Mouse (Mus musculus): ENCODE results near the gene Col9a3. TPM values are rescaled to one million over a fixed set of nuclear protein-coding genes. Genes with fewer than 3 reads are reported as not detected.
A peak's percentile ranks its signal among the peaks of the same experiment; 100 is the strongest.

Gene Col9a3
- polyA plus RNA-seq, 1 experiment from 2014 or later = 12.2 TPM

DNA sequence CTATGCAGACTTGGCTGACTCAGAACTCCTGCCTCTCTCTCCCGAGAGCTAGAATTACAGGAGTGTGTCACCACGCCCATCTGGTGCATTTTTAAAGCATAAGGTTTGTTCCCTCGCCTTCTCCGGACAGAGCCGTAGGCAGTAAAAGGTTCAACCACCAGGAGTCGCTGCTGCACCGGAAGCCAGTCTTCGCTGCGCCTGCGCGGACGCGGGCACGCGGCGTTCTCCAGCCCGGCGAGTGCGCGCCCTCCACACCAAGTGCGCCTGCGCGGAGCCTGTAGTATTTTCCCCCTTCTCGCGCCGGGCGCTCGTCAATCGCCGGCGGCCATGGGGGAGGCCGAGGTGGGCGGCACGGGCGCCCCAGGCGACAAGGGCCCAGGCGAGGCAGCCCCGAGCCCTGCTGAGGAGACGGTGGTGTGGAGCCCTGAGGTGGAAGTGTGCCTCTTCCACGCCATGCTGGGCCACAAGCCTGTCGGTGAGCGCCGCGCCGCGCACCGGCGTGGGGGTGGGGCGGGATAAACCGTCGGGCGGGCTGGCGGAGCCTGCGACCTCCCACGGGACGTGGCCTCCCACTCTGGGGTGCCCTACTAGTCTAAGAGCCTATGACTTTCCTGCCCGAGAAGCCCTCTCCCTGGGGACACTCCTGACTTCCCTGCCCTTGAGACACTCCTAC is 15.0 kb upstream of the Col9a3 start:
- peak overlapping the region; percentile 99 for H3K27ac ChIP-seq (replicated peaks)

DNA sequence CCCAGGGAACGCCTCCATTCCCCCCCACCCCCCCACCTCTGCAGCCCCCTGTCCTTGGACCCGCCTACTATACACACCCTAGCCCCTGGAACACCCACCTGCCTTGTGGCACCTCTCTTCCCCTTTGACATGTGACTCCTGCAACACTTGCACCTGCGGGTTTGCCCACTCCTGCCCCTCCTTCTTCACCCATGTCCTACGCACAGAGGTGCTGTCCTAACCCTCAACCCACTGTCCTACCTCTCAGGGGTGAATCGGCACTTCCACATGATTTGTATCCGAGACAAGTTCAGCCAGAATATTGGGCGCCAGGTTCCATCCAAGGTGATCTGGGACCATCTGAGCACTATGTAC is 14.5 kb upstream of the Col9a3 start:
- Histone ChIP-seq H3K27ac (replicated peaks) (peak overlapping the region; percentile 99), H3K36me3 (replicated peaks) (peaks cover 36% of the 10 kb centered on the region), H3K4me3 (peak overlapping the region; percentile 95), H3K9me3 (no peaks in the 10 kb centered on the region), H3K27me3 (replicated peaks; ENCODE audit: low read depth, poor library complexity, severe bottlenecking) (0 out of 2 replicates have a peak, but pooled peaks cover 3% of the 10 kb centered on the region), H3K4me1 (peaks cover 24% of the 10 kb centered on the region)
- no peak for DNase-seq (ENCODE audit: low spot score)
- WGBS = 32% methylated on average over 7 of the region's 7 CpGs

More for the DNA sequence above, 15.0 kb upstream of the Col9a3 start:
- Histone ChIP-seq H3K4me3 (peak overlapping the region; percentile 95), H3K36me3 (replicated peaks) (peaks cover 36% of the 10 kb centered on the region), H3K9me3 (no peaks in the 10 kb centered on the region), H3K4me1 (peaks cover 24% of the 10 kb centered on the region), H3K27me3 (replicated peaks; ENCODE audit: low read depth, poor library complexity, severe bottlenecking) (0 out of 2 replicates have a peak, but pooled peaks cover 3% of the 10 kb centered on the region)
- peak; percentile 97 for DNase-seq (ENCODE audit: low spot score)
- WGBS = under 1% methylated on average over 57 of the region's 57 CpGs

DNA sequence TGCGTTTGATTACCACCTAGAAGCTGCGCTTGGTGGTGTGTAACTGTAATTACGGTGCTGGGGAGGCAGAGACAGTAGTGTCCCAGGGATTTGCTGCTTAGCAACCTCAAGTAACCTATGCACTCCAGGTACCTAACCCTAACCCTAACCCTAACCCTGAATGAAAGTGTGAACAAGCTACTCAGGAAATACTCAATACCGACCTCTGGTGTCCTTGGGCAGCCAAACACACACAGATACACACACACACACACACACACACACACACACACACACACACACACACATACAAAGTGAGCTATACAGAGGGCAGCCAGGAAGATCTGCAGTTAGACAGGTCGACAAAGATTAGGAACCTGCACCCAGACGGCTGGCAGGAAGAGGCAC is 8.9 kb upstream of the Col9a3 start:
- no peak for DNase-seq (ENCODE audit: low spot score)
- H3K27ac ChIP-seq (replicated peaks) = peak overlapping the region; percentile 92
- H3K9me3 ChIP-seq = no peaks in the 10 kb centered on the region
- H3K4me3 ChIP-seq = peak overlapping the region; percentile 83
- peaks cover 26% of the 10 kb centered on the region for H3K4me1 ChIP-seq
- H3K36me3 ChIP-seq (replicated peaks) = peaks cover 70% of the 10 kb centered on the region
- WGBS = 50% methylated on average over 6 of the region's 6 CpGs
- no peaks in the 10 kb centered on the region for H3K27me3 ChIP-seq (replicated peaks; ENCODE audit: low read depth, poor library complexity, severe bottlenecking)

DNA sequence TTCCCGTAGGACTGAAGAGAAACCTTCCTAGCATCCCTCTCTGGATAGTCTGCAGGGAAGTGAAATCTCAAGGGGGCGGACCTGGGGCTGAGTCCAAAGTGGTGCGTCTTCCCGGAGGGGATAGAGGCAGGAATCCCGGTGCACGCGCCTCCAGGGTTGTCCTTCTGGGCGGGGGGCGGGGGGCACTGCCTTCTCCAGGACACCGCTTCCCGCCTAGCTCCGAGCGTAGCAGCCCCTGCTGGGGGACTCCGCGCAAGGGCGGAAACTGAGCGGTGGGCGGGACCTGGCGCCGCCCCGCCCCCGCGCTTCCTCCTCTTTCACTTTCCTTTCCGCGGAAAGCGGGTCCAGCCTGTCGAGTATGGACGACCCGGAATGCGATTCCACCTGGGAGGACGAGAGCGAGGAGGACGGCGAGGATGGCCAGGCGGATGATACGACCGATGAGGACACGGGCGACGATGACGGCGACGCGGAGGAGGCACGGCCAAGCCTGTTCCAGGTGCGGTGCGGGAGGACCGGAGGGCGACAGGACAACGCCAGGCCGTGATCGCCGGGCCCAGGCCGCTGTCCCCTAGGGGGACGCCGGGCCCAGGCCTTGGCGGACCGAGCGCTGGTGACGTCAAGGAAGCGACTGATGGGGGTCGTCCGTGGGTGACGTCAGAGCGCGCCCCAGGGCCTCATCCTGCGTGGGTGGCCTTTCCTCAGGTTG is 8.3 kb upstream of the Col9a3 start, which contains the start of gene Ogfr:
Gene Ogfr, plus strand, starts transcription at position 123 of the 709 bp plus-strand sequence.
- DNase-seq (ENCODE audit: low spot score) = peak; percentile 94
- no peaks in the 10 kb centered on the region for H3K27me3 ChIP-seq (replicated peaks; ENCODE audit: low read depth, poor library complexity, severe bottlenecking)
- peaks cover 22% of the 10 kb centered on the region for H3K4me1 ChIP-seq
- under 1% methylated on average over 67 of the region's 67 CpGs for WGBS
- H3K4me3 ChIP-seq = peak within 1 kb of the TSS; percentile 83
- no peaks in the 10 kb centered on the region for H3K9me3 ChIP-seq
- peak within 1 kb of the TSS; percentile 92 for H3K27ac ChIP-seq (replicated peaks)
- H3K36me3 ChIP-seq (replicated peaks) = peaks cover 71% of the 10 kb centered on the region

DNA sequence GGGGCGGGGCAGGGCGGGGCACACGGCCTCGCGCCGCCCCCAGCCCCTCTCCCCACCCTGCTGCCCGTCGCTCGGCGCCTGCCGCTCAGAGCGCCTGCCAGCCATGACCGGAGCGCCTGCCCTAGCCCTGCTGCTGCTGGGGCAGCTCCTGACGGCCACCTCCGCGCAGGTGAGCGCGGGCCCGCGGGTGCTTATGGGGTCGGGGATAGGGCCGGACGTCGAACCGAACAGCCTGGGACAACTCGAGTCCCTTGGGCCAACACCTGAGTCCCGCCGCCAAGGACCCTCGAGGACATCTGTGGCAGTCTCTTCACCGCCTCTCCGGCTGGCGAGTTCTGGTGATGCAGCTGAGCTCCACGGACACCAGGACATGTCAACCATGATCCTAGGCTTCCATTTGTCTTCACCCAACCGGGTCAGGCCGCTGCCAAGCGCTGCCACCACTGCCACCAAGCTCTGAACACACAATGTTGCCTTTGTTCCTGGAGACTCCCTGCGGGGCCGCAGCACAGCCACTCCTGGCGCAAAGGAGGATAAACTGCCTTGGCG is 641 bp downstream of the Col9a3 start:
- Histone ChIP-seq H3K36me3 (replicated peaks) (peaks cover 35% of the 10 kb centered on the region), H3K27me3 (replicated peaks; ENCODE audit: low read depth, poor library complexity, severe bottlenecking) (peaks cover 53% of the 10 kb centered on the region), H3K27ac (replicated peaks) (peak overlapping the region; percentile 36), H3K9me3 (no peaks in the 10 kb centered on the region), H3K4me3 (peak overlapping the region; percentile 54), H3K4me1 (peaks cover 35% of the 10 kb centered on the region)
- peak; percentile 58 for DNase-seq (ENCODE audit: low spot score)
- WGBS = under 1% methylated on average over 38 of the region's 41 CpGs

DNA sequence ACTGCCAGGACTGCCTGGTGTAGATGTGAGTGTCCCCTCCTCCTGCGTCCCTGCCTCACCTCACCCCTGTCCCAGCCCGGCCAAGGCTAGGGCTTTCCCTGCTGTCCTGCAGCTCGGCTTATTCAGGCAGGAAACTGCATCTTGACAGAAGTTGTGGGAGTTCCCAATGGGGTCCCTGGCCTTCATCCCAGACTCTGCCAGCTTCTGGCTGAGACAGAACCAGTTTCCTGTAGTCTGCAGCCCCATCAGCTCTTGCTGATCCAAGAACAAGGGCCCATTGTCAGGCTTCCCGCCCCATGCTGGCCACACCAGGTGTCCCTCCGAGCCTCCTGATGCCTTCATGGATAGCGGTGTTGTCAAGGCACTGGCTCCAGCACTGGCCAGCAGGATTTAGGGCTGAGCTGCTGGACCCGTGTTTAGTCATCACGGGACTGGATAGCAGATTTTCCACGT is 3.0 kb downstream of the Col9a3 start:
- 10% methylated on average over 9 of the region's 9 CpGs for WGBS
- Histone ChIP-seq H3K27ac (replicated peaks) (peak overlapping the region; percentile 61; the same call in 1 of the 2 replicates), H3K4me1 (peaks cover 46% of the 10 kb centered on the region), H3K27me3 (replicated peaks; ENCODE audit: low read depth, poor library complexity, severe bottlenecking) (peaks cover 53% of the 10 kb centered on the region), H3K36me3 (replicated peaks) (peaks cover 11% of the 10 kb centered on the region), H3K4me3 (peak overlapping the region; percentile 13; the same call in 1 of the 2 replicates), H3K9me3 (no peaks in the 10 kb centered on the region)
- DNase-seq (ENCODE audit: low spot score) = peak; percentile 44

DNA sequence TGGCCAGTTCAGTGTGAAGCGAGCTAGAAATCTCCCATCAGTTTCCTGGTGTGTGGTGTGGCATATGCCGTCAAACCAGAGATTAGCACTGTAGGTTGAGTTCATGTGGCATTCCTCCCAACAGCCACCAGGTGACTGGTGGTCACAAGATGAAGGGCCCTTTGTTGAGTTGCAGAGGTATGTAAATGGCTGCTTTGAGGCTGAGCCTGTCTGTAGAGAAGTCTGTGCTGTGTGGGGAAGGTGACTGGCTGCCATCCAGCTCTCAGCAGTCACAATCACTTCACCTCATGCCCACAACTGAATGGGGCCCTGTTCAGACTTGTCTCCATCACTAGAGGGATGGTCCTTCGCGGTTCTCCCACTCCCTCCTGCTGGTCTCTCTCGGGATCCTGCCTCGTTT is 7.2 kb downstream of the Col9a3 start:
- H3K4me1 ChIP-seq = peaks cover 30% of the 10 kb centered on the region
- WGBS = 64% methylated on average over 6 of the region's 6 CpGs
- no peaks in the 10 kb centered on the region for H3K9me3 ChIP-seq
- H3K27ac ChIP-seq (replicated peaks) = no peak overlapping the region
- peaks cover 11% of the 10 kb centered on the region for H3K27me3 ChIP-seq (replicated peaks; ENCODE audit: low read depth, poor library complexity, severe bottlenecking)
- DNase-seq (ENCODE audit: low spot score) = no peak
- H3K4me3 ChIP-seq = no peak overlapping the region
- H3K36me3 ChIP-seq (replicated peaks) = no peaks in the 10 kb centered on the region

DNA sequence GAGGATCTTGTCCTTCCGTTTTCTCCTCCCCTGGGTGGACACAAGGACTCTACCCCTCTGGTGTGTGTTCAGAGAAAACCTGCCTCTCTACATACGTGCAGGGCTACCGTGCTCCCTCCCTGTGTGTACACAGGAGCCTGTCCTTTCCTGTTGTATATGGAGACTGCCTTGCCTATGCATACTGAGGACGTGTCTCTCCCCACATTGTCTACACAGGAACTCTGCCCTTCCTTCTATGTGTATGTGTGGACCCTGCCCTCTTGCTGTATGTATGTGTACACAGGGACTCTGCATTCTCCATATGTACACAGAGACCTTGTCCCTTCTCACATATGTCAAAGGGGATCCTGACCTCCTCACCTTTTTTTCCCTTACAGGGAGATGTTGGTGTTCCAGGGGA is 12.7 kb downstream of the Col9a3 start:
- Histone ChIP-seq H3K9me3 (no peaks in the 10 kb centered on the region), H3K36me3 (replicated peaks) (no peaks in the 10 kb centered on the region), H3K27ac (replicated peaks) (no peak overlapping the region), H3K4me3 (no peak overlapping the region), H3K4me1 (peaks cover 2% of the 10 kb centered on the region; the same call in 1 of the 2 replicates), H3K27me3 (replicated peaks; ENCODE audit: low read depth, poor library complexity, severe bottlenecking) (no peaks in the 10 kb centered on the region)
- 77% methylated on average over 4 of the region's 4 CpGs for WGBS
- no peak for DNase-seq (ENCODE audit: low spot score)

DNA sequence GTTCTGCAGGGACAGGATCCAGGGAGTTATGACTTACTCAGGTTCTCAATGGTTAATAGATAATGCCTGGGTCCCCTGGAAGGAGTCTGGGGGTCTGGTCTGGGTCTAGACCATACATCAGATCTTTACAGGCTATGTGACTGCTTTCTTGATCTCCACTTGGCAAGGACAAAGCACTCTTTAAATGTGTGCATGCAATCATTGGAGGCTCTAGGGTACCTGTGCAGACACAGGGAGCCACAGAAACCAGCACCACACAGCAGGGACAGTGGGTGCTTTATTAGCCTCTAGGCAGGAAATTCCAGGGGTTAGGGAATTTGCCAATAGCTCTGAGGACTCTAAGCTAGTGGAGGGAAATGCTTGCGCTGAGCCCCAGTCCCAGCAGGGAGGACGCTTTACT is 14.3 kb downstream of the Col9a3 start:
- 71% methylated on average over 2 of the region's 2 CpGs for WGBS
- Histone ChIP-seq H3K36me3 (replicated peaks) (no peaks in the 10 kb centered on the region), H3K4me1 (no peaks in the 10 kb centered on the region), H3K27me3 (replicated peaks; ENCODE audit: low read depth, poor library complexity, severe bottlenecking) (no peaks in the 10 kb centered on the region), H3K9me3 (no peaks in the 10 kb centered on the region), H3K27ac (replicated peaks) (no peak overlapping the region), H3K4me3 (no peak overlapping the region)
- no peak for DNase-seq (ENCODE audit: low spot score)

DNA sequence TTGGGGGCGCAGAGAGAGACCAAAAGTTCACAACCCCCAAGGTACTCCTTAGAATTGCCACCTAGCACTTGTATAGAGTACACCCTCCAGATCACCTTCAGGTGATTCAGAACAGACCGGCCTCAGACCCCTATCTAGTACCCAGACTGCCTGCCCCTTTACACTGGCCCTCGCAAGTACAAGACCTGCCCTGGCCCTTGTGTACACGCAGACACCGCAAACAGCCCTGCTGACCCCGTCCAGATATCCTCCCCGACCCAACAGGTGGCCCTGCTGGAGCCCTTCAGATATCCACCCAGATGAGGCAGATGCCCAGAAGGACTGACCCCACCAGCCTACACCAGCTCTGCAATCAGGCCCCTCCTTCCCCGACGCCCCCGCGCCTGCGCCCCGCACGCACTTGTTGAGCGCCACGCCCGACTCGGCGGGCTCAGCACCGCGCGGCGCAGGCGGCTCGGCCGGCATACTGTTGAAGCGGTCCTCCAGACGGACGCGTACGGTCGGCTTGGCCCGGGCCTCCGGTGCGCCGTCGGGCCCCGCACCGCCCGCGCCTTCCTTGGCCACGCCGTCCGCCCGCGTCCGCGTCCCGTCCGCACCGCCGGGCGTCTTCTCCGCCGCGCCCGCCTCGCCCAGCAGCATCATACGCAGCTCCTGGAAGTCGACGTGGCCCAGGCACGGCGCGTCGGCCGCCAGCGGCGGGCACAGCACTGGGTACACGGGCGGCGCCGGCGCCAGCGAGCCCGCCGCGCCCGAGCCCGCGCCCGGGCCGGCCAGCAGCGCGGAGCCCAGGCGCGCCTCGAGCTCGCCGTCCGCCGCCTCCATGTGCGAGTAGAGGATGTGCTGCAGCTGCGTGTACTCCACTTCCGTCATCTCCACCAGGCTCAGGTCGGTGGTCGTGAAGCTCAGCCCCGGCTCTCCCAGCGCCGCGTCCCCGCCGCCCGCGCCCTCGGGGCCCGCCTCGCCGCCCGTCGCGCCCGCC is 44.3 kb downstream of the Col9a3 start:
- peaks cover 17% of the 10 kb centered on the region for H3K9me3 ChIP-seq
- H3K36me3 ChIP-seq (replicated peaks) = no peaks in the 10 kb centered on the region
- WGBS = 4% methylated on average over 112 of the region's 112 CpGs
- H3K27ac ChIP-seq (replicated peaks) = no peak overlapping the region
- peaks cover 46% of the 10 kb centered on the region for H3K27me3 ChIP-seq (replicated peaks; ENCODE audit: low read depth, poor library complexity, severe bottlenecking)
- DNase-seq (ENCODE audit: low spot score) = peak; percentile 37
- peaks cover 8% of the 10 kb centered on the region; the same call in 1 of the 2 replicates for H3K4me1 ChIP-seq
- peak overlapping the region; percentile 51 for H3K4me3 ChIP-seq

DNA sequence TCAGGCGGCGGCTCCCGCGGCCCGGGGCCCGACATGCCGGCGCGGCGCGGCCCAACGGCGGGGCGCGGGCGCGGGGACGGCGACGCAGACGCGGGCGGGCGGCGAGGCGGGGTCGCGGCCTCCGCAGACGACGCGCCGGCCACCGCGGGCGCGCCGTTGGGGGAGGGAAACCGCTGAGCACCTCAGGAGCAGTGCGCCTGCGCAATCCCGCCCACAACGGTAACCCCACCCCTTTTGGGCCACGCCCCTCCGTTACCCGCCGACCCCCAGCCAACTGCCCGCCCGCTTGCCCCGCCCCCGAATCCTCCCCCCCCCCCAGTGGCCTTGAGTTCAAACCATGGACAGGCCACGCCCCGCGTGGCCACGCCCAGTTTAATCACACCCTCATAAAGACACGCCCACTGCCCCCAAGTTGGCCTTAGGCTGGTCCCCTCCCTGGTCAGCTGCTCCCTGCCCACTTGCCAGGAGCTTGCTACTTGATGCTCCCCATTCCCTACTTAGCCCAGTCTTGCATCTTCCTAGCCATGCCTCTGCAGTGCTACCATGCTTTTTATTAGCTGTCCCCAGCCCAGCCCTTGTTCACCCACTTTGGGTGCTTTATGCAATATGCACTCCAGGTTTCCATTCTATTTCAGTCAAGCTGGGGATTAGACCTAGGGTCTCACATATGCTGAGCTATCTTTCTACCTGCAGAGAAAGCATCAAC is 45.1 kb downstream of the Col9a3 start, which contains the start of gene Tcfl5:
Gene Tcfl5, minus strand, starts transcription at position 154 of the 706 bp plus-strand sequence.
- Histone ChIP-seq H3K9me3 (peaks cover 17% of the 10 kb centered on the region), H3K27ac (replicated peaks) (no peak within 1 kb of the TSS), H3K27me3 (replicated peaks; ENCODE audit: low read depth, poor library complexity, severe bottlenecking) (peaks cover 46% of the 10 kb centered on the region), H3K36me3 (replicated peaks) (no peaks in the 10 kb centered on the region), H3K4me3 (peak within 1 kb of the TSS; percentile 51), H3K4me1 (peaks cover 8% of the 10 kb centered on the region; the same call in 1 of the 2 replicates)
- 5% methylated on average over 54 of the region's 56 CpGs for WGBS
- peak; percentile 47 for DNase-seq (ENCODE audit: low spot score)
